Mouse (Mus musculus): ENCODE measurements around the gene Lrwd1.

DNA sequence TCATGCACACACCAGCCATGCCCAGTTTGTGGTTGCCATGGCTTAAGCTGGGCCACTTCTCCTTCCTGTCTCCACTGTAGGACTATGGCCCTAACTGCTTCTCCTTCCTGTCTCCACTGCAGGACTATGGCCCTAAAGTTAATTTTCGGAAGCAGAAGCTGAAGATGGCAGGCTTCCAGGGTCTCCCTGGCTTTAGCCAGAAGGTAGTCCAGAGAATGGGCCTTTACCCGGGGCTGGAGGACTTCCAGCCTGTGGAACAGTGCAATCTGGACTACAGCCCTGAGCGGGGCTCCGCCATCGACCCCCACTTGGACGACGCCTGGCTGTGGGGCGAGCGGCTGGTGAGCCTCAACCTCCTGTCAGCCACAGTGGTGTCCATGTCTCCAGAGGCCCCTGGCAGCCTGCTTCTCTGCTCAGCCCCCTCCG, 4.2 kb upstream of the Lrwd1 start:
- no peak for TF ChIP-seq GABPA (IDR thresholded peaks at IDR 0.05; ENCODE audit: insufficient replicate concordance, low read depth, low read length)
- TF ChIP-seq RAD21 (IDR thresholded peaks at IDR 0.05; ENCODE audit: low read depth, low read length), result no peak
- TF ChIP-seq NELFE (IDR thresholded peaks at IDR 0.05; ENCODE audit: low read depth, low read length), result no peak
- TF ChIP-seq MAFK (IDR thresholded peaks at IDR 0.05; ENCODE audit: insufficient replicate concordance, low read length), result no peak
- TF ChIP-seq TCF12 (IDR thresholded peaks at IDR 0.05; ENCODE audit: low read depth, low read length), result no peak
- no peak for TF ChIP-seq CTCF (conservative IDR thresholded peaks at IDR 0.05 in 1 of 2, IDR thresholded peaks at IDR 0.05 in 1 of 2; ENCODE audit: low read depth in 2 of 2, low read length in 2 of 2)
- no peak for TF ChIP-seq POLR2A (IDR thresholded peaks at IDR 0.05; ENCODE audit: low read depth, low read length)
- TF ChIP-seq RCOR1 (conservative IDR thresholded peaks at IDR 0.05; ENCODE audit: low read depth, low read length), result no peak
- no peak for TF ChIP-seq MAZ (IDR thresholded peaks at IDR 0.05; ENCODE audit: low read depth, low read length)
- no peak for TF ChIP-seq ZC3H11A (IDR thresholded peaks at IDR 0.05; ENCODE audit: low read depth, low read length)
- no peak for TF ChIP-seq MEF2A (IDR thresholded peaks at IDR 0.05; ENCODE audit: borderline replicate concordance, low read depth, low read length)
- TF ChIP-seq EP300 (IDR thresholded peaks at IDR 0.05; ENCODE audit: low read length), result no peak
- no peak for TF ChIP-seq CHD1 (IDR thresholded peaks at IDR 0.05; ENCODE audit: low read depth, low read length)
